Mouse (Mus musculus) neural tube, embryonic 13.5 days (tissue): ENCODE data around the gene Rab14. TPM values are rescaled to one million over a fixed set of nuclear protein-coding genes. Genes with fewer than 3 reads are reported as not detected.

Experiments used
- ATAC-seq: fragments of 200-750 bp; cut with Nextera tagmentation; 2 replicates; pipeline ENCODE4 v1.8.0; 2017; ENCODE audit warnings: low read depth, mild to moderate bottlenecking, moderate TSS enrichment, moderate library complexity
- H3K27ac ChIP-seq: fragments of 300-500 bp; sonication (generic); replicated peaks from 2 replicates; pipeline ENCODE4 v1.5.1; 2015; ENCODE audit warnings: moderate library complexity, mild to moderate bottlenecking, inconsistent platforms
- H3K27me3 ChIP-seq: fragments of 300-500 bp; sonication (generic); 2 replicates; pipeline ENCODE4 v1.6.1; 2015; ENCODE audit warnings: mild to moderate bottlenecking, inconsistent platforms
- H3K36me3 ChIP-seq: fragments of 300-500 bp; sonication (generic); 2 replicates; pipeline ENCODE4 v1.6.1; 2015; ENCODE audit warnings: mild to moderate bottlenecking, inconsistent platforms
- H3K4me1 ChIP-seq: fragments of 300-500 bp; sonication (generic); replicated peaks from 2 replicates; pipeline ENCODE4 v1.6.1; 2015; ENCODE audit warnings: inconsistent platforms
- H3K4me2 ChIP-seq: fragments of 300-500 bp; sonication (generic); 2 replicates; pipeline ENCODE4 v1.6.1; 2015; ENCODE audit warnings: inconsistent platforms, mild to moderate bottlenecking, moderate library complexity
- H3K4me3 ChIP-seq: fragments of 300-500 bp; sonication (generic); 2 replicates; pipeline ENCODE4 v1.5.1; 2015; ENCODE audit warnings: mild to moderate bottlenecking, inconsistent platforms
- H3K9ac ChIP-seq: fragments of 300-500 bp; sonication (generic); 2 replicates; pipeline ENCODE4 v1.6.1; 2015; ENCODE audit warnings: moderate library complexity, mild to moderate bottlenecking, inconsistent platforms
- H3K9me3 ChIP-seq: fragments of 300-500 bp; sonication (generic); 2 replicates; pipeline ENCODE4 v1.6.1; 2016; ENCODE audit warnings: inconsistent platforms
- WGBS: fragments of 180-500 bp; shearing (Covaris S2); methylation state at CpG from one replicate; pipeline ENCODE4 v1.1.7; 2015; 5-methylcytosine and 5-hydroxymethylcytosine counted together
- polyA plus RNA-seq: library from polyadenylated mRNA; unstranded; fragments of >200 nt; fragmentation: Nextera tagmentation; extraction: Ambion mirVana; gene quantifications from 2 replicates; pipeline ENCODE4 v1.2.1, GENCODE M21; 2015

Rab14 gene
- polyA plus RNA-seq, 1 experiment from 2014 or later, result 458 TPM

- no peak for ATAC-seq
- H3K27me3 ChIP-seq, result no peaks in the 10 kb centered on the region
- no peaks in the 10 kb centered on the region for H3K9me3 ChIP-seq
- no peak overlapping the region for H3K4me2 ChIP-seq
- H3K27ac ChIP-seq, result no peak overlapping the region
- H3K36me3 ChIP-seq, result peaks cover 75% of the 10 kb centered on the region
- H3K4me1 ChIP-seq, result no peaks in the 10 kb centered on the region
- H3K4me3 ChIP-seq, result no peak overlapping the region
- 95% methylated on average over 13 of the region's 13 CpGs for WGBS
- H3K9ac ChIP-seq, result no peak overlapping the region
These were observed 35.5 kb downstream of the Rab14 start for GRCm38 (mm10) chr2:35165416-35165815.

GRCm38 (mm10) chr2:35163396-35163795 lies 37.5 kb downstream of the Rab14 start:
- 94% methylated on average over 5 of the region's 5 CpGs for WGBS
- ATAC-seq, result no peak

GRCm38 (mm10) chr2:35161846-35162488 lies 39.0 kb downstream of the Rab14 start:
- Histone ChIP-seq H3K9ac (no peak overlapping the region), H3K4me1 (no peaks in the 10 kb centered on the region), H3K27ac (no peak overlapping the region), H3K27me3 (no peaks in the 10 kb centered on the region), H3K36me3 (peaks cover 75% of the 10 kb centered on the region), H3K9me3 (no peaks in the 10 kb centered on the region), H3K4me2 (no peak overlapping the region), H3K4me3 (no peak overlapping the region)
- WGBS, result 94% methylated on average over 4 of the region's 4 CpGs
- ATAC-seq, result no peak

More at GRCm38 (mm10) chr2:35163396-35163795, 37.5 kb downstream of the Rab14 start:
- Histone ChIP-seq H3K4me1 (no peaks in the 10 kb centered on the region), H3K27me3 (no peaks in the 10 kb centered on the region), H3K9me3 (no peaks in the 10 kb centered on the region), H3K4me3 (no peak overlapping the region), H3K9ac (no peak overlapping the region), H3K27ac (no peak overlapping the region), H3K4me2 (no peak overlapping the region), H3K36me3 (peaks cover 74% of the 10 kb centered on the region)

GRCm38 (mm10) chr2:35160206-35160605 lies 40.7 kb downstream of the Rab14 start:
- 50% methylated on average over 5 of the region's 5 CpGs for WGBS
- Histone ChIP-seq H3K9me3 (no peaks in the 10 kb centered on the region), H3K4me3 (no peak overlapping the region), H3K4me2 (no peak overlapping the region), H3K36me3 (peaks cover 75% of the 10 kb centered on the region), H3K27me3 (no peaks in the 10 kb centered on the region), H3K9ac (no peak overlapping the region), H3K27ac (no peak overlapping the region), H3K4me1 (no peaks in the 10 kb centered on the region)
- no peak for ATAC-seq

GRCm38 (mm10) chr2:35158358-35158757 lies 42.6 kb downstream of the Rab14 start:
- H3K9me3 ChIP-seq, result no peaks in the 10 kb centered on the region
- 88% methylated on average over 3 of the region's 3 CpGs for WGBS
- H3K4me2 ChIP-seq, result no peak overlapping the region
- no peaks in the 10 kb centered on the region for H3K4me1 ChIP-seq
- H3K9ac ChIP-seq, result no peak overlapping the region
- H3K27ac ChIP-seq, result no peak overlapping the region
- no peak for ATAC-seq
- H3K27me3 ChIP-seq, result no peaks in the 10 kb centered on the region
- H3K36me3 ChIP-seq, result peaks cover 81% of the 10 kb centered on the region
- H3K4me3 ChIP-seq, result no peak overlapping the region

GRCm38 (mm10) chr2:35157836-35158235 lies 43.1 kb downstream of the Rab14 start:
- H3K4me1 ChIP-seq, result no peaks in the 10 kb centered on the region
- H3K9ac ChIP-seq, result no peak overlapping the region
- no peak overlapping the region for H3K4me3 ChIP-seq
- H3K27me3 ChIP-seq, result no peaks in the 10 kb centered on the region
- H3K4me2 ChIP-seq, result no peak overlapping the region
- H3K36me3 ChIP-seq, result peaks cover 81% of the 10 kb centered on the region
- H3K27ac ChIP-seq, result no peak overlapping the region
- no peak for ATAC-seq
- WGBS, result 92% methylated on average over 7 of the region's 7 CpGs
- H3K9me3 ChIP-seq, result no peaks in the 10 kb centered on the region

- Histone ChIP-seq H3K27ac (no peak overlapping the region), H3K9me3 (no peaks in the 10 kb centered on the region), H3K27me3 (no peaks in the 10 kb centered on the region), H3K4me3 (no peak overlapping the region), H3K9ac (no peak overlapping the region), H3K4me2 (no peak overlapping the region), H3K4me1 (no peaks in the 10 kb centered on the region), H3K36me3 (peaks cover 83% of the 10 kb centered on the region)
- 93% methylated on average over 2 of the region's 2 CpGs for WGBS
- no peak for ATAC-seq
These were observed 43.9 kb downstream of the Rab14 start for GRCm38 (mm10) chr2:35156985-35157384.

- H3K4me1 ChIP-seq, result no peaks in the 10 kb centered on the region
- no peak overlapping the region for H3K4me2 ChIP-seq
- no peak overlapping the region for H3K4me3 ChIP-seq
- no peak for ATAC-seq
- WGBS, result 91% methylated on average over 8 of the region's 8 CpGs
- no peak overlapping the region for H3K27ac ChIP-seq
- H3K36me3 ChIP-seq, result peaks cover 95% of the 10 kb centered on the region
- H3K9ac ChIP-seq, result no peak overlapping the region
- H3K9me3 ChIP-seq, result no peaks in the 10 kb centered on the region
- H3K27me3 ChIP-seq, result no peaks in the 10 kb centered on the region
These were observed 46.9 kb downstream of the Rab14 start for GRCm38 (mm10) chr2:35153844-35154554.

GRCm38 (mm10) chr2:35153179-35153578 lies 47.7 kb downstream of the Rab14 start:
- Histone ChIP-seq H3K4me3 (no peak overlapping the region), H3K27me3 (no peaks in the 10 kb centered on the region), H3K27ac (no peak overlapping the region), H3K36me3 (peaks cover 95% of the 10 kb centered on the region), H3K4me1 (no peaks in the 10 kb centered on the region), H3K4me2 (no peak overlapping the region), H3K9ac (no peak overlapping the region), H3K9me3 (no peaks in the 10 kb centered on the region)
- WGBS, result 62% methylated on average over 6 of the region's 6 CpGs
- ATAC-seq, result no peak

GRCm38 (mm10) chr2:35151303-35151882 lies 49.5 kb downstream of the Rab14 start:
- H3K4me1 ChIP-seq, result no peaks in the 10 kb centered on the region
- no peak overlapping the region for H3K9ac ChIP-seq
- no peak overlapping the region for H3K27ac ChIP-seq
- no peaks in the 10 kb centered on the region for H3K27me3 ChIP-seq
- H3K4me2 ChIP-seq, result no peak overlapping the region
- H3K9me3 ChIP-seq, result no peaks in the 10 kb centered on the region
- peaks cover 97% of the 10 kb centered on the region for H3K36me3 ChIP-seq
- H3K4me3 ChIP-seq, result no peak overlapping the region
- no peak for ATAC-seq
- WGBS, result 96% methylated on average over 13 of the region's 13 CpGs

GRCm38 (mm10) chr2:35148806-35149205 lies 52.1 kb downstream of the Rab14 start:
- Histone ChIP-seq H3K9me3 (no peaks in the 10 kb centered on the region), H3K4me3 (no peak overlapping the region), H3K4me2 (no peak overlapping the region), H3K27ac (no peak overlapping the region), H3K9ac (no peak overlapping the region), H3K27me3 (no peaks in the 10 kb centered on the region), H3K36me3 (peaks cover 95% of the 10 kb centered on the region), H3K4me1 (no peaks in the 10 kb centered on the region)
- WGBS, result 96% methylated on average over 10 of the region's 10 CpGs
- ATAC-seq, result no peak

GRCm38 (mm10) chr2:35141673-35142072 lies 59.2 kb downstream of the Rab14 start:
- ATAC-seq, result no peak
- H3K27me3 ChIP-seq, result no peaks in the 10 kb centered on the region
- 92% methylated on average over 3 of the region's 3 CpGs for WGBS
- H3K9ac ChIP-seq, result no peak overlapping the region
- H3K4me3 ChIP-seq, result no peak overlapping the region
- peaks cover 84% of the 10 kb centered on the region for H3K36me3 ChIP-seq
- no peaks in the 10 kb centered on the region for H3K4me1 ChIP-seq
- H3K9me3 ChIP-seq, result no peaks in the 10 kb centered on the region
- H3K4me2 ChIP-seq, result no peak overlapping the region
- no peak overlapping the region for H3K27ac ChIP-seq
